Mouse (Mus musculus): ENCODE results near the gene Wnt1. TPM values are rescaled to one million over a fixed set of nuclear protein-coding genes. Genes with fewer than 3 reads are reported as not detected.
"Not testable (repeated sequence)": the region's sequence is repeated elsewhere in the genome, so short reads cannot be mapped to it uniquely, and the experiment has no call there.

Gene Wnt1
- polyA plus RNA-seq (2014; fragmentation: Nextera tagmentation; extraction: Ambion mirVana) = not detected in 2 replicates

DNA sequence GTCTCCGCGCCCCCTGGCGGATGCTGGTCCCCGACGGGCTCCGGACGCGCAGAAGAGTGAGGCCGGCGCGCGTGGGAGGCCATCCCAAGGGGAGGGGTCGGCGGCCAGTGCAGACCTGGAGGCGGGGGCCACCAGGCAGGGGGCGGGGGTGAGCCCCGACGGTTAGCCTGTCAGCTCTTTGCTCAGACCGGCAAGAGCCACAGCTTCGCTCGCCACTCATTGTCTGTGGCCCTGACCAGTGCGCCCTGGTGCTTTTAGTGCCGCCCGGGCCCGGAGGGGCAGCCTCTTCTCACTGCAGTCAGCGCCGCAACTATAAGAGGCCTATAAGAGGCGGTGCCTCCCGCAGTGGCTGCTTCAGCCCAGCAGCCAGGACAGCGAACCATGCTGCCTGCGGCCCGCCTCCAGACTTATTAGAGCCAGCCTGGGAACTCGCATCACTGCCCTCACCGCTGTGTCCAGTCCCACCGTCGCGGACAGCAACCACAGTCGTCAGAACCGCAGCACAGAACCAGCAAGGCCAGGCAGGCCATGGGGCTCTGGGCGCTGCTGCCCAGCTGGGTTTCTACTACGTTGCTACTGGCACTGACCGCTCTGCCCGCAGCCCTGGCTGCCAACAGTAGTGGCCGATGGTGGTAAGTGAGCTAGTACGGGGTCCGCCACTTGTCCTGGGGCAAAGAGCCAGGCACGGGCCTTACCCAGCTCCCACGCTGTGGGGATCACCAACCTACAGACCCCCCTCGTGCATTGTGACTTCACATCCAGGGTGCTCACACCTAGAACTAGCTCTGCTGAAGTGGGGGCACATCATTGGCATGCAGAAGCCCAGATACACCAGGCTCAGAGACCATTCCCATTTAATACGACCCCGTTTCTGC is at the start of gene Wnt1:
Gene Wnt1 (plus strand): TSS at position 197 of the 875 bp plus-strand sequence.
- Histone ChIP-seq H3K4me1 (replicated peaks; ENCODE audit: control insufficient read depth, insufficient read depth, low read length) (peaks cover 10% of the 10 kb centered on the region), H3K27ac (ENCODE audit: low read depth) (no peak within 1 kb of the TSS), H3K9me3 (ENCODE audit: control insufficient read depth, low read length) (no peaks in the 10 kb centered on the region), H3K27me3 (replicated peaks; ENCODE audit: control insufficient read depth, insufficient read depth, low read length) (peaks cover 82% of the 10 kb centered on the region), H3K4me3 (ENCODE audit: low read depth, low read length) (peak within 1 kb of the TSS; percentile 18; the same call in 1 of the 2 replicates), H3K4me2 (ENCODE audit: low read length) (peak within 1 kb of the TSS; percentile 31), H3K36me3 (ENCODE audit: control insufficient read depth, insufficient read depth, low read length) (no peaks in the 10 kb centered on the region), H3K9ac (ENCODE audit: low read length) (no peak within 1 kb of the TSS)
- no peak for DNase-seq (ENCODE audit: low spot score)
- WGBS = 3% methylated on average over 49 of the region's 51 CpGs
- ATAC-seq (replicated peaks; ENCODE audit: low FRiP score, low TSS enrichment, low read depth) = no peak

DNA sequence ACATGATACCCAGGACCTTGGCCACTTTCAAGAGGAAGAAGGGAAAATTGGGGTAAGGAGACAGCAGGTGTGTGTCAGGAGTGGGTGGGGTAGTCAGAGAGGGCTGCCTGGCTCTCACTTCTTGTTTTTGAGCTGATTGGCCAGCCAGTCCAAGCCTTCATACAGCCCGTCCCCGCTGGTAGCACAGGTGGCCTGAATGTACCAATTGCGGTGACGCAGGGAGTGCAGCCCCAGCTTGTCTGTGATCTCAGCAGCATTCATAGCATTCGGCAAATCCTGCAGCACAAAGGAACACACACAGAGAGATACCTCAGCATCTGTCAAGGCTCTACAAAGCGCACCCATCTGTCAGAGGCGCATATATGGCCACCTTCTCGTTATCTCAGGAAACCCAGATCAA is 49.4 kb upstream of the Wnt1 start:
- H3K4me2 ChIP-seq (ENCODE audit: low read length) = no peak overlapping the region
- no peaks in the 10 kb centered on the region for H3K4me1 ChIP-seq (replicated peaks; ENCODE audit: control insufficient read depth, insufficient read depth, low read length)
- ATAC-seq (replicated peaks; ENCODE audit: low FRiP score, low TSS enrichment, low read depth) = no peak
- 84% methylated on average over 8 of the region's 8 CpGs for WGBS
- no peak overlapping the region for H3K27ac ChIP-seq (ENCODE audit: low read depth)
- no peak overlapping the region for H3K4me3 ChIP-seq (ENCODE audit: low read depth, low read length)
- H3K36me3 ChIP-seq (ENCODE audit: control insufficient read depth, insufficient read depth, low read length) = peaks cover 63% of the 10 kb centered on the region
- no peak for DNase-seq (ENCODE audit: low spot score)
- no peaks in the 10 kb centered on the region for H3K27me3 ChIP-seq (replicated peaks; ENCODE audit: control insufficient read depth, insufficient read depth, low read length)
- H3K9ac ChIP-seq (ENCODE audit: low read length) = no peak overlapping the region
- no peaks in the 10 kb centered on the region for H3K9me3 ChIP-seq (ENCODE audit: control insufficient read depth, low read length)

DNA sequence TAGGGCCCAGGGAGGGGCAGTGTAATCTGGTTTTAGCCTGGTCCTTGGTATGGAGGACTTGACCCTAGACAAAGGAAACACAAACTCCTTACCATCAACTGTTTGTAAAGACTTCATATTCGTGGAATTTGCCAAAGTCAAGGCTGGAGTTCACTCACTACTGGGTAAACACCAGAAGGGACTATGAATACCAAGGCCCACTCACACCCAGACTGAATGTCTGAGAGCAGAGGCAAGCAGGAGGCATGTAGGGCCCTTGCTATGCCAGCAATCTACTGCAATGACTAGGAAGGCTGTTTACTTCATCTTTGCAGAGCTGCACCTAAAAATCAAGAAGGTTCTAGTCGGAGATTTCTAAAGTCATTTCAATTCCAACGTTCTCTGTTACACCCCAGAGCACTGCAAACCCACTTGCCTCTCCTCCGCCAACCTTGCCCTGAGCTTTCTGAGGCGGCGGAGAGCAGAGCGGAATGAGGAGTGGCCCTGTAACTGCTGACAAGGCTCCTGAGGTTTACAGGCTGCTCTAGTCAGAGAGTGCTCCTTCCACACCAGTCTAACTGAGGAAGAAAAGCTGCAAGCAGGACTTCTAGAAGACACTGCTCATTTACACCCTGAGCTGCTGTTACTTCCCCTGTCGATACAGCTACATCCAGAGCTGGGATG is 46.8 kb upstream of the Wnt1 start:
- H3K27me3 ChIP-seq (replicated peaks; ENCODE audit: control insufficient read depth, insufficient read depth, low read length) = no peaks in the 10 kb centered on the region
- no peak overlapping the region for H3K27ac ChIP-seq (ENCODE audit: low read depth)
- H3K4me3 ChIP-seq (ENCODE audit: low read depth, low read length) = no peak overlapping the region
- no peak overlapping the region for H3K4me2 ChIP-seq (ENCODE audit: low read length)
- H3K9ac ChIP-seq (ENCODE audit: low read length) = no peak overlapping the region
- no peak for ATAC-seq (replicated peaks; ENCODE audit: low FRiP score, low TSS enrichment, low read depth)
- 80% methylated on average over 8 of the region's 8 CpGs for WGBS
- peaks cover 42% of the 10 kb centered on the region for H3K36me3 ChIP-seq (ENCODE audit: control insufficient read depth, insufficient read depth, low read length)
- DNase-seq (ENCODE audit: low spot score) = no peak
- H3K4me1 ChIP-seq (replicated peaks; ENCODE audit: control insufficient read depth, insufficient read depth, low read length) = no peaks in the 10 kb centered on the region
- no peaks in the 10 kb centered on the region for H3K9me3 ChIP-seq (ENCODE audit: control insufficient read depth, low read length)

DNA sequence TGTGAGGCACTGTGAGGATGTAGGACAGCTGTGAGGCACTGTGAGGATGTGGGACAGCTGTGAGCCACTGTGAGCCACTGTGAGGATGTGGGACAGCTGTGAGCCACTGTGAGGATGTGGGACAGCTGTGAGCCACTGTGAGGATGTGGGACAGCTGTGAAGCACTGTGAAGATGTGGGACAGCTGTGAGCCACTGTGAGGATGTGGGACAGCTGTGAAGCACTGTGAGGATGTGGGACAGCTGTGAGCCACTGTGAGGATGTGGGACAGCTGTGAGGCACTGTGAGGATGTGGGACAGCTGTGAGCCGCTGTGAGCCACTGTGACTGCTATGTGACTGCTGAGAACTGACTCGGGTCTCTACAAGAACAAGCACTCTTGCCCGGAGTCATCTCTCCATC is 45.8 kb upstream of the Wnt1 start:
- not testable (repeated sequence) for DNase-seq (ENCODE audit: low spot score); H3K9me3 ChIP-seq (ENCODE audit: control insufficient read depth, low read length)

DNA sequence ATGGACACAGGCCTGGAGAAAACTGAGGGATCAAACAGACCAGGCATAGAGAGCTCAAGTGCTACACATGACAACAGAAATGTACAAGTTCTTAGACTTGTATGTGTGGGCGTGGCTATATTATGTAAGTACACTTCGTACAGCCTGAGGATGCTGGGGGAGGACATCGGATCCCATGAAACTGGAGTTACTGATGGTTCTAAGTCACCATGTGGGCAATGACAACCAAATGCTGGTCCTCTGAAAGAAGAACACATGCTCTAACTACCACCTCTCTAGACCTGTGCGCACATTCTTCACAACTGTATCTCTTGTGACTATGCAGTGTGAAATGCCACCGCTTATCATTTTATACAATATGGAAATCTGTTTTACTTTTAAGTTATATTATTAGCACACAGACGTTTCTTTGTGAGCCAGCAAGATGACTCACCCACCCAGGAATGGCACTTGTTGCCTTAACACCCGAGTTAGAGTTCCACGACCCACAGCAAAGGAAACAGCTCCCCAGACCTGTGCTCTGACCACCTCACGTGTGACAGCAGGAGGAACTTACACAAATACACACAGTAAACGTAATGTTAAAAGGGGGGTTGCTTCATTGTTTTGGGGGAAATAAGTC is 43.2 kb upstream of the Wnt1 start:
- no peak overlapping the region for H3K27ac ChIP-seq (ENCODE audit: low read depth)
- 78% methylated on average over 10 of the region's 10 CpGs for WGBS
- no peak for ATAC-seq (replicated peaks; ENCODE audit: low FRiP score, low TSS enrichment, low read depth)

More for the DNA sequence above, 45.8 kb upstream of the Wnt1 start:
- 84% methylated on average over 3 of the region's 3 CpGs for WGBS
- not testable (repeated sequence) for H3K4me2 ChIP-seq (ENCODE audit: low read length); H3K27ac ChIP-seq (ENCODE audit: low read depth); H3K4me1 ChIP-seq (replicated peaks; ENCODE audit: control insufficient read depth, insufficient read depth, low read length); H3K27me3 ChIP-seq (replicated peaks; ENCODE audit: control insufficient read depth, insufficient read depth, low read length); ATAC-seq (replicated peaks; ENCODE audit: low FRiP score, low TSS enrichment, low read depth); H3K9ac ChIP-seq (ENCODE audit: low read length); H3K4me3 ChIP-seq (ENCODE audit: low read depth, low read length)
- peaks cover 37% of the 10 kb centered on the region for H3K36me3 ChIP-seq (ENCODE audit: control insufficient read depth, insufficient read depth, low read length)

DNA sequence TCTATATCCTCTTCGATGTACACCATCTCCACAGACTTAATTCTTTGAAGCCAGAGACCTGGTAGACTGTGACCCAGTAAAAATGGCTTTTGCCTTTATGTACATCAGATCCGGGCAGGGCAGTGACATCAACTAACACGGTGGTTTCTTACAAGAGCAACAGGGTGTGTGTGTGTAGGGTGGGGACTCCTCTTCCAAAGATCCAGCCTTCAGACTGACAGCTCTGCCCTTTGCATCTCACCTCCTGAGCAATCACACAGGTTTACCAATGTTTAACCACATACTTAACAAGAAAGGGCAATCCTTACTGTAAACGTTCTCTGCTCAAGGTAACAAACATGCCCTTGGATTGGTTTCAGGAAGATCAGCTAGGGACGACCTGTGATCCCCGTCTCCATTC is 42.4 kb upstream of the Wnt1 start:
- H3K9ac ChIP-seq (ENCODE audit: low read length) = no peak overlapping the region
- no peak for ATAC-seq (replicated peaks; ENCODE audit: low FRiP score, low TSS enrichment, low read depth)
- H3K27ac ChIP-seq (ENCODE audit: low read depth) = no peak overlapping the region

More for the DNA sequence above, 43.2 kb upstream of the Wnt1 start:
- no peak overlapping the region for H3K9ac ChIP-seq (ENCODE audit: low read length)
- no peaks in the 10 kb centered on the region for H3K9me3 ChIP-seq (ENCODE audit: control insufficient read depth, low read length)
- no peaks in the 10 kb centered on the region; the same call in 1 of the 2 replicates for H3K4me1 ChIP-seq (replicated peaks; ENCODE audit: control insufficient read depth, insufficient read depth, low read length)
- H3K4me2 ChIP-seq (ENCODE audit: low read length) = no peak overlapping the region
- no peak overlapping the region for H3K4me3 ChIP-seq (ENCODE audit: low read depth, low read length)
- H3K27me3 ChIP-seq (replicated peaks; ENCODE audit: control insufficient read depth, insufficient read depth, low read length) = no peaks in the 10 kb centered on the region
- DNase-seq (ENCODE audit: low spot score) = no peak
- H3K36me3 ChIP-seq (ENCODE audit: control insufficient read depth, insufficient read depth, low read length) = peaks cover 12% of the 10 kb centered on the region

DNA sequence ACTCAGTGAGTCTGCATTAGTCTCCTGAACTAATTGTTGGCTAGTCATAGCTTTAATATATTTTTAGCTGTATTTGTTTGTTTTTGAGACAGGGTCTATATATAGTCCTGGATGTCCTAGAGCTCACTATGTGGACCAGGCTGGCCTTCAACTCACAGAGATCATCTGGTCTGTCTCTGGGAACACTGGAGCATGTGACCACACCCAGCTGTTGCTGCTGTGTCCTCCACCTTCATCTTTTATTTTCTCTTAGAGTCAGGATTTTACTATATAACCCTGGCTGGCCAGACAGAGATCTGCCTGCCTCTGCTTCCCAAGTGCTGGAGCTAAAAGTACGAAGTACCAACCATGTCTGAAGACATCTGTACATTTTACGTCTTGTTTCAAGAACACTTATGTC is 40.6 kb upstream of the Wnt1 start:
- Histone ChIP-seq H3K4me2 (ENCODE audit: low read length) (no peak overlapping the region), H3K27me3 (replicated peaks; ENCODE audit: control insufficient read depth, insufficient read depth, low read length) (no peaks in the 10 kb centered on the region), H3K4me1 (replicated peaks; ENCODE audit: control insufficient read depth, insufficient read depth, low read length) (no peaks in the 10 kb centered on the region; the same call in 1 of the 2 replicates), H3K27ac (ENCODE audit: low read depth) (no peak overlapping the region), H3K9ac (ENCODE audit: low read length) (no peak overlapping the region), H3K9me3 (ENCODE audit: control insufficient read depth, low read length) (no peaks in the 10 kb centered on the region), H3K36me3 (ENCODE audit: control insufficient read depth, insufficient read depth, low read length) (no peaks in the 10 kb centered on the region), H3K4me3 (ENCODE audit: low read depth, low read length) (no peak overlapping the region)
- no peak for DNase-seq (ENCODE audit: low spot score)
- WGBS = 92% methylated on average over 2 of the region's 2 CpGs
- no peak for ATAC-seq (replicated peaks; ENCODE audit: low FRiP score, low TSS enrichment, low read depth)

More for the DNA sequence above, 42.4 kb upstream of the Wnt1 start:
- Histone ChIP-seq H3K4me1 (replicated peaks; ENCODE audit: control insufficient read depth, insufficient read depth, low read length) (no peaks in the 10 kb centered on the region; the same call in 1 of the 2 replicates), H3K27me3 (replicated peaks; ENCODE audit: control insufficient read depth, insufficient read depth, low read length) (no peaks in the 10 kb centered on the region), H3K9me3 (ENCODE audit: control insufficient read depth, low read length) (no peaks in the 10 kb centered on the region), H3K36me3 (ENCODE audit: control insufficient read depth, insufficient read depth, low read length) (peaks cover 4% of the 10 kb centered on the region; the same call in 1 of the 2 replicates), H3K4me2 (ENCODE audit: low read length) (no peak overlapping the region), H3K4me3 (ENCODE audit: low read depth, low read length) (no peak overlapping the region)
- DNase-seq (ENCODE audit: low spot score) = no peak
- 71% methylated on average over 6 of the region's 6 CpGs for WGBS

DNA sequence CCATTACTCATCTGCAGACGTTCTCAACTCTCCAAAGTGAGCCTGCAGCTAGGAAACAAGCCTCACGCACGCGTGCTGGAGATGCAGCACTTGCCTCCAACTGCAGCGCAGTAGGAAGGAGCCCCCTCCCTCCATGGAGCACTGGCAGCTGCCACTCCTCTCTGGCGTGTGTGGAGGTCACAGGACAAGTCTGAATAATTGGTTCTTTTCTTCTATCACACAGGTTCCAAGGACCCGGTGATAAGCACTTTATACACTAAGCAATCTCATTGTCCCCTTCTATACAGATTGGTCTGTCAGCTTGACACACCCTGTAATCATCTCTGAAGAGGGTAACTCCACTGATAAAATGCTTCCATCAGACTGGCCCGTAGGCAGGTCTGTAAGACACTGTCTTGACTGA is 36.6 kb upstream of the Wnt1 start:
- Histone ChIP-seq H3K36me3 (ENCODE audit: control insufficient read depth, insufficient read depth, low read length) (peaks cover 7% of the 10 kb centered on the region; the same call in 1 of the 2 replicates), H3K27ac (ENCODE audit: low read depth) (no peak overlapping the region), H3K9me3 (ENCODE audit: control insufficient read depth, low read length) (no peaks in the 10 kb centered on the region), H3K27me3 (replicated peaks; ENCODE audit: control insufficient read depth, insufficient read depth, low read length) (no peaks in the 10 kb centered on the region), H3K4me3 (ENCODE audit: low read depth, low read length) (no peak overlapping the region), H3K4me2 (ENCODE audit: low read length) (no peak overlapping the region), H3K4me1 (replicated peaks; ENCODE audit: control insufficient read depth, insufficient read depth, low read length) (no peaks in the 10 kb centered on the region; the same call in 1 of the 2 replicates), H3K9ac (ENCODE audit: low read length) (no peak overlapping the region)
- DNase-seq (ENCODE audit: low spot score) = no peak
- 0 out of 2 replicates have a peak, but pooled peaks have one; percentile 36 for ATAC-seq (replicated peaks; ENCODE audit: low FRiP score, low TSS enrichment, low read depth)
- WGBS = 62% methylated on average over 8 of the region's 8 CpGs

All from intestine, embryonic 14.5 days (tissue).